ENCODE assay signal across 8 mouse cellular contexts in genomic region chr3:142168863-142169521, GRCm38 (mm10). TPM values are rescaled to one million over a fixed set of nuclear protein-coding genes. Genes with fewer than 3 reads are reported as not detected.
DNase-seq lines count a peak whose midpoint lies in the region; ATAC-seq and TF ChIP-seq lines count a peak whose summit lies in the region.

Gene Bmpr1b, minus strand, starts transcription at chr3:142169425.

- peak; percentile 47 for DNase-seq in ES-E14 (ENCODE audit: low read depth, low spot score)
- DNase-seq in cerebellum, postnatal 14 days: peak; percentile 64 to 72
- peak; percentile 32 to 62 for DNase-seq in frontal cortex, postnatal 14 days (ENCODE audit: low spot score in 2 of 2)
- peak; percentile 88 for DNase-seq in hindbrain, embryonic 10.5 days (ENCODE audit: low spot score)
- DNase-seq in layer of hippocampus, postnatal 10 days (ENCODE audit: low spot score in 2 of 2): peak; percentile 69 to 80
- peak; percentile 88 for DNase-seq in retina, embryonic 14.5 days (ENCODE audit: low spot score)
- no peak for DNase-seq in thymus, adult 18-20 months

- H3K9me3 ChIP-seq in ES-E14 (ENCODE audit: control insufficient read depth, insufficient read depth, low read depth, low read length): no peaks in the 10 kb centered on the region
- H3K9me3 ChIP-seq in hindbrain, embryonic 10.5 days: no peaks in the 10 kb centered on the region
- no peaks in the 10 kb centered on the region for H3K9me3 ChIP-seq in lung, embryonic 16.5 days (ENCODE audit: control insufficient read depth, low read length)

- no peak within 1 kb of the TSS for H3K27ac ChIP-seq in ES-E14 (ENCODE audit: insufficient read depth, low read depth, low read length, poor library complexity, severe bottlenecking)
- peak within 1 kb of the TSS; percentile 94 for H3K27ac ChIP-seq in hindbrain, embryonic 10.5 days
- no peak within 1 kb of the TSS for H3K27ac ChIP-seq in lung, embryonic 16.5 days (ENCODE audit: low read length)

- H3K4me3 ChIP-seq in ES-E14 (ENCODE audit: insufficient read depth in 1 of 2, low read depth in 1 of 2, low read length in 2 of 2, poor library complexity in 1 of 2, severe bottlenecking in 1 of 2): peak within 1 kb of the TSS; percentile 64 to 68
- H3K4me3 ChIP-seq in hindbrain, embryonic 10.5 days: peak within 1 kb of the TSS; percentile 79
- peak within 1 kb of the TSS; percentile 66 for H3K4me3 ChIP-seq in lung, embryonic 16.5 days (ENCODE audit: low read length)

- H3K4me1 ChIP-seq in ES-E14 (ENCODE audit: control insufficient read depth in 2 of 2, insufficient read depth in 2 of 2, low read length in 2 of 2, poor library complexity in 1 of 2): no peaks in the 10 kb centered on the region
- peaks cover 25% of the 10 kb centered on the region for H3K4me1 ChIP-seq in hindbrain, embryonic 10.5 days (replicated peaks)
- H3K4me1 ChIP-seq in lung, embryonic 16.5 days (replicated peaks; ENCODE audit: control insufficient read depth, insufficient read depth, low read length): peaks cover 3% of the 10 kb centered on the region; the same call in 1 of the 2 replicates

- no peaks in the 10 kb centered on the region for H3K36me3 ChIP-seq in ES-E14 (ENCODE audit: control insufficient read depth, insufficient read depth, low read length, poor library complexity, severe bottlenecking)
- H3K36me3 ChIP-seq in hindbrain, embryonic 10.5 days: no peaks in the 10 kb centered on the region
- no peaks in the 10 kb centered on the region for H3K36me3 ChIP-seq in lung, embryonic 16.5 days (ENCODE audit: control insufficient read depth, insufficient read depth, low read length)

- ATAC-seq in lung, embryonic 16.5 days (ENCODE audit: low read depth): peak; percentile 91

- H3K9ac ChIP-seq in ES-E14 (ENCODE audit: insufficient read depth, low read depth, low read length, poor library complexity, severe bottlenecking): peak within 1 kb of the TSS; percentile 61
- peak within 1 kb of the TSS; percentile 68 for H3K9ac ChIP-seq in lung, embryonic 16.5 days (ENCODE audit: low read length)

- under 1% methylated on average over 65 of the region's 65 CpGs for WGBS in hindbrain, embryonic 10.5 days
- under 1% methylated on average over 58 of the region's 65 CpGs for WGBS in lung, embryonic 16.5 days

- H3K4me2 ChIP-seq in lung, embryonic 16.5 days (ENCODE audit: low read depth, low read length): peak within 1 kb of the TSS; percentile 91

- in situ Hi-C loops in ES-E14 (cut with MboI; ENCODE audit: low sequenced_read_pairs in 2 of 2, unreplicated experiment in 2 of 2): no loop called here

- peaks cover 24% of the 10 kb centered on the region for H3K27me3 ChIP-seq in hindbrain, embryonic 10.5 days (ENCODE audit: insufficient read depth, poor library complexity, severe bottlenecking)
- no peaks in the 10 kb centered on the region; the same call in 1 of the 2 replicates for H3K27me3 ChIP-seq in lung, embryonic 16.5 days (ENCODE audit: control insufficient read depth, insufficient read depth, low read depth, low read length)

TF ChIP-seq in ES-E14, 5 proteins besides CTCF, POLR2A, EP300 and RAD21:
- TF ChIP-seq MAFK (IDR thresholded peaks at IDR 0.05; ENCODE audit: insufficient read depth, low read depth, low read length) (no peak), ZC3H11A (IDR thresholded peaks at IDR 0.05; ENCODE audit: borderline replicate concordance, low read depth, low read length) (no peak), HCFC1 (IDR thresholded peaks at IDR 0.05; ENCODE audit: borderline replicate concordance, insufficient read depth, low read length) (no peak), CHD2 (IDR thresholded peaks at IDR 0.05; ENCODE audit: low read depth, low read length) (no peak), ZNF384 (IDR thresholded peaks at IDR 0.05; ENCODE audit: low read depth, low read length) (no peak)

RNA-seq across cellular contexts. Expression of gene Bmpr1b, which starts in this region (rescaled TPM):
- 0.85 and 1.2 TPM in 2 replicates for total RNA-seq in ES-E14 (2012; rRNA removed)
- 9.9 and 11.6 TPM in 2 replicates for polyA plus RNA-seq in hindbrain, embryonic 10.5 days (2016; fragmentation: Nextera tagmentation; extraction: Ambion mirVana)
- total RNA-seq in layer of hippocampus, postnatal 10 days (2021): 10 to 100 TPM; 13.0 to 13.7 TPM
- polyA plus RNA-seq in lung, embryonic 16.5 days (2015; fragmentation: Nextera tagmentation; extraction: Ambion mirVana): 3.7 and 4.0 TPM in 2 replicates

Comparison
In these comparisons a context has a peak if more than half of its experiments do, and no peak if none do; other contexts are left out.
1. DNase-seq: peak in ES-E14 (single experiment), cerebellum, postnatal 14 days (2 of 2), frontal cortex, postnatal 14 days (2 of 2), hindbrain, embryonic 10.5 days (single experiment), layer of hippocampus, postnatal 10 days (2 of 2) and retina, embryonic 14.5 days (single experiment); none in thymus, adult 18-20 months (0 of 2).
2. Peak in every context shown above with its lines, with median percentiles within 50 percentile points of each other: H3K4me3 ChIP-seq.